Mouse (Mus musculus): ENCODE measurements at regions not wholly inside any gene's neighbourhood (a gene's known extent, or its start where the extent isn't known, plus 50 kb on each side); places are given as distances from the start of the nearest gene placed in this dataset.

DNA sequence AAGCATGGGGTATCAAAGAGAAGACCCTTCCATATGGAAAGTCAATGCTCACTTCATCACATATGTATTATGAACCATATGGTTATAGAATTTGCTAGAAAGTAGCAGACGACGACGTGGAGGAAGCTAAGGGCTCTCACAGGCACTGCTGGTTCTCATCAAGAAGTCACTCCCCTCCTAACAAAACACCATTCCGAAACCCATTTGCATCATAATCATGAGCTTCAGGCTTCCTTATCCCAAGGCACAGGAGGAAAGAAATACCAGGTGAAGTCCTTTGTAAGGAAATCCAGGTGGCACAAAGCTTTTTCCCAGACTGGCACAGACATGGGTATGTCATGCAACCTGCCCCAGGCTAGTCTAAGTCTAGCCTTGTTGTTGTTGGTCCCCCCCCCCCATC is 513.1 kb downstream of the Kctd12 start:
- no peaks in the 10 kb centered on the region for H3K36me3 ChIP-seq
- no peaks in the 10 kb centered on the region for H3K27me3 ChIP-seq
- WGBS: 56% methylated on average over 4 of the region's 4 CpGs
- no peak overlapping the region for H3K4me2 ChIP-seq
- no peak overlapping the region for H3K9ac ChIP-seq
- H3K4me1 ChIP-seq (replicated peaks): no peaks in the 10 kb centered on the region
- no peak for ATAC-seq (ENCODE audit: low read depth)
- no peak overlapping the region for H3K27ac ChIP-seq (replicated peaks)
- no peaks in the 10 kb centered on the region for H3K9me3 ChIP-seq
- H3K4me3 ChIP-seq: no peak overlapping the region

DNA sequence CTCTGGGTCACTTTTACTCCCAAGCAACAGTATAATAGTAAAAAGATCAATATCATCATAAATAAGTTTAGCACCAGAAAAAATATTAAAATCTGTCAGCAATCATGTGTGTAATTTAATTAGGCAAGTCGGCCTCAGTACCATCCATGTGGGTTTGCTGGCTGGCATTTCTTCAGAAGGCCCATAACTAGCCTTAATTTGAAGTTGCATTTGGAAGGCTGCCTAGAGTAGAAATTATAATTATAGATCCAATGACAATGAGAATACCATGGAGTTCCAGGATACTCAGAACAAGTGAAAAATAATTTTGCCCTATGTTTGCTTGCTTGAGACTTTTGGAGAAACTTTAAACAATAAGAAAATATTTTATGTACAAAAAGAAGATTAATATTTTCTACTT is 521.4 kb downstream of the Kctd12 start:
- no peak overlapping the region for H3K27ac ChIP-seq (replicated peaks)
- no peaks in the 10 kb centered on the region for H3K4me1 ChIP-seq (replicated peaks)
- no peaks in the 10 kb centered on the region for H3K27me3 ChIP-seq
- WGBS: 82% methylated on average over 1 of the region's 1 CpGs
- no peak overlapping the region for H3K4me2 ChIP-seq
- H3K4me3 ChIP-seq: no peak overlapping the region
- no peak for ATAC-seq (ENCODE audit: low read depth)
- no peak overlapping the region for H3K9ac ChIP-seq
- no peaks in the 10 kb centered on the region for H3K9me3 ChIP-seq
- H3K36me3 ChIP-seq: no peaks in the 10 kb centered on the region

DNA sequence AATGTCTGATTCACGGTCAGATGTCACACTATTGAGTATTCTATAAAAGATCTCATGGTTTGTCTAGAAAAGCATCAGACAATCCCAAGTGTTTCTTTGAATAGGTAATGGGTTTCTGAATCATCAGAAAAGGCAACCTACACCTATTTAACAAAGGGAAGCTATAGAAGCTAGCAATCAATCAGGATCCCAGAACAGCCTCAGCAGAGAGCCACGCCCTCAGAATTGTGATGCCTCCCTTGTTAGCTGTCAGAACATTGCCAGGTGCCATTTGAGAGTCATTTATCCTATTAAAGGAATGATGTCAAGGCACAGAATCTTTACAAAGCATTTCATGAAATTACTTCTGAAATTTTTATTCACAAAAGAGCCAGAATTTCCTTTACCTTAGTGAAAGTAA is 542.7 kb downstream of the Kctd12 start:
- Histone ChIP-seq H3K27me3 (no peaks in the 10 kb centered on the region), H3K4me3 (no peak overlapping the region), H3K4me2 (no peak overlapping the region), H3K9ac (no peak overlapping the region), H3K4me1 (replicated peaks) (no peaks in the 10 kb centered on the region), H3K9me3 (no peaks in the 10 kb centered on the region), H3K36me3 (no peaks in the 10 kb centered on the region), H3K27ac (replicated peaks) (no peak overlapping the region)
- ATAC-seq (ENCODE audit: low read depth): no peak
- WGBS: 30% methylated on average over 2 of the region's 2 CpGs

DNA sequence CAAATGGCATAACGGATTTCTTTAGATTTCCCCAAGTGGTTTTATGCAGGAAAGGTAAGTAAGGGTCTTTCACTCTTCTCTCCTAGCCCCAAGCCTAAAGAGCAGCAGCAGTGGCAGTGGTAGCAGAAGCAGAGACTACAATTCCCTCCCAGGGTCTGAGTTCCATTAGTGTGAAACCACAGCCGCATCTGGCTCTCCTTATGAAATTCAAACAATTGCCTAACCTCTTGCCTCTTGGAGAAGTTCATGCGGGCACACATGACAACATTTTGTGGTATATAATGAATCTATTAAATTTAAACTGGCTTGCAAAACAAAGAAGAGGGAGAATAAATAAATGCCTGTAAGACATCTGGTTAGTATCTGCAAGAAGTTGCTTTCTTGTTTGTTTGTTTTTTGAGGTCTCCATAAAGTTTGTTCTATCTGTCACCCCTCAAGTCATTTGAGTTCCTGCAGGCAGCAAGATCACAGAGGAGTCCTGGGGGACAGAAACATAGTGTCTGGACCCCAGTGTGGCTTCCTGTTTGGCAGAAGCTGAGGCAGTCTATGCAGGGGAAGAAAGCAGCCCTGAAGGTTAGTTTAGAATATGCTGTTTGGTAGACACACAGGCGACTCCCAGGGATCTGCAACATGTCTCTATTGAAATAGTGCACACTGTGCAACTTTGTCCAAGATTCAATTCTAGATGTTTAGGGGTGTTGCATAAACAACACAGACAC is 578.9 kb downstream of the Kctd12 start:
- 75% methylated on average over 4 of the region's 4 CpGs for WGBS
- H3K9ac ChIP-seq: no peak overlapping the region
- H3K4me2 ChIP-seq: no peak overlapping the region
- no peak for ATAC-seq (ENCODE audit: low read depth)
- no peaks in the 10 kb centered on the region for H3K4me1 ChIP-seq (replicated peaks)
- H3K27me3 ChIP-seq: no peaks in the 10 kb centered on the region
- no peak overlapping the region for H3K4me3 ChIP-seq
- H3K9me3 ChIP-seq: no peaks in the 10 kb centered on the region
- H3K36me3 ChIP-seq: no peaks in the 10 kb centered on the region
- H3K27ac ChIP-seq (replicated peaks): no peak overlapping the region

DNA sequence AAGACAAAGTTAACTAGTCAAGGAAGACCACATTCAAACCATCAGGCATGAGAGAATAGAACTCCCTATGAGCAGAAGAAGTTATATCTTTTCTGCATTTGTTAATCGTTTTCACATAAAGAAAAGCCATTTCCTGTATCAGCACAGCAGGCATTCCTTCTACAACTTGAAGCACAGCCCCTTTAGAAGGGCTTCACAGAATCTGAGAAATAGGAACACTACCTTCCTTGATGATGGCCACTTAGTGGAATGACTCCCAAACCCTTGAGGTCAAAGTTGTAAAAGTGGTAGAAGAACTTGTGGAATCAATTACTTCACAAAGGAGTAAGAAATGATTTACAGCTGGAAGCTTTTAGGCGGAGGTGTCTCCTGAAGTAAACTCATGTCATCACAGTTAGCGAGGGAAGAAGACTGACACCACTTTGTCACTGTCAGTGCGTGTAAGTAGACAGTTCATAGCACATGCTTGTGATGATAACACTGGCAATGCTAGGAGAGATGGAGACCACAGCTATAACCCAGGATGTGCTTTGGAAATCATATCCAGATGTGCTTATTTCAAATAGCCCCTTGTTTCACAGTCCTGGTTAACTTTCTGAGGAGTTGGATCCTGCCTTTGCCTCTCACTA is 580.3 kb downstream of the Kctd12 start:
- no peaks in the 10 kb centered on the region for H3K9me3 ChIP-seq
- no peak for ATAC-seq (ENCODE audit: low read depth)
- no peak overlapping the region for H3K4me3 ChIP-seq
- no peak overlapping the region for H3K27ac ChIP-seq (replicated peaks)
- H3K4me2 ChIP-seq: no peak overlapping the region
- no peaks in the 10 kb centered on the region for H3K4me1 ChIP-seq (replicated peaks)
- no peaks in the 10 kb centered on the region for H3K36me3 ChIP-seq
- 63% methylated on average over 4 of the region's 4 CpGs for WGBS
- no peaks in the 10 kb centered on the region for H3K27me3 ChIP-seq
- no peak overlapping the region for H3K9ac ChIP-seq

DNA sequence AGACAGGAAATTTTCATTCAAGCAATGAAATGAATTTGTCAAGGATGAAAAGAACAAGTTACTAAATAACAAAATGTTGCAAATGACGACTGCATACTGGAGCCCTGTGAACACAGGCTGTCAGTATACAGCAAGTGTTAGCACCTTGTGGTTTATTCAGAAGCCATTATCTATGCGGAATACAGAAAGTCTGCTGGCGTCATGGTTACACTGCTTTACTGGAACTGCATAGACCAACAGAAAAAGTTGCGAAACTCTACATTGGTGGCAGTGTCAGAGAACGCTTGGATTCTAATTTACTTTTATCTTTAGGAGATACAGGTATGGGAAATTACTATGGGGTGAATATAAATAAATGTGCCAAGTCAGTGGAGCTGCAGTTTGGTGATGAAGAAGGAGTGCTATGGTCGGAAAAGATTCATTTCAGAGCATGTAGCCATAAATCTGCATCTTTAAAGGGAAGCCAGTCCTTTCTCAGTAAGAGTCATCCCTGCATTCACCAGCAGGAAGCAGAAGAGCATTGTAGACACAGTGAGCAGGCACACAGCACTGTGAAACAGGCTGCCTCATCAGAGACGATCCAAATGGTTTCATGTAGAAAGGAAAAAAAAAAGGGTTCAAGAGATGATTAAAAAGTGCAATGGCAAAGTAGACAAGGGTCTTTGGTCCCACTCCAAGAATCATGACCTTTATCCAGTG is 586.3 kb downstream of the Kctd12 start:
- H3K27ac ChIP-seq (replicated peaks): no peak overlapping the region
- no peak for ATAC-seq (ENCODE audit: low read depth)
- H3K36me3 ChIP-seq: no peaks in the 10 kb centered on the region
- WGBS: 81% methylated on average over 7 of the region's 7 CpGs
- H3K4me3 ChIP-seq: no peak overlapping the region
- no peaks in the 10 kb centered on the region for H3K4me1 ChIP-seq (replicated peaks)
- H3K9ac ChIP-seq: no peak overlapping the region
- no peaks in the 10 kb centered on the region for H3K27me3 ChIP-seq
- H3K9me3 ChIP-seq: no peaks in the 10 kb centered on the region
- no peak overlapping the region for H3K4me2 ChIP-seq

DNA sequence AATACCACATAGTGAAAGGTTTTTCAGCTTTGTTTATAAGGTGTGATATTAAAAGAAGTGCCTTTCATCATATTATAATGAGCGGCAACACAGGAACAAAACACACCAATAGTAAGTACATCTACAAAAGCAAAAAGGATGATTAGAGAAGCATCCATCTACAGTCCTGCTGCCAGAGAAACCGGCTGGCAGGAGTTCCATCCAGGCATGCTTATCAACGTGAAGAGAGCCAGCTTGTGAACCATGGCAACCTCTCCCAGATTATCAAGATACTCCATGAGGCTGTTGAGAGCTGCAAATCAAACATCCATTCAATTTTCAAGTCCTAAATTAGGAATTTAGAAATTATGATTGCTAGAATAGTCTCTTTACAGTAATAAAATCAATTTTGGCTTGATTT is 590.1 kb downstream of the Kctd12 start:
- H3K27me3 ChIP-seq: no peaks in the 10 kb centered on the region
- ATAC-seq (ENCODE audit: low read depth): no peak
- H3K27ac ChIP-seq (replicated peaks): no peak overlapping the region
- no peaks in the 10 kb centered on the region for H3K36me3 ChIP-seq
- no peaks in the 10 kb centered on the region for H3K9me3 ChIP-seq
- H3K4me3 ChIP-seq: no peak overlapping the region
- WGBS: 78% methylated on average over 3 of the region's 3 CpGs
- no peak overlapping the region for H3K4me2 ChIP-seq
- no peak overlapping the region for H3K9ac ChIP-seq
- no peaks in the 10 kb centered on the region for H3K4me1 ChIP-seq (replicated peaks)

DNA sequence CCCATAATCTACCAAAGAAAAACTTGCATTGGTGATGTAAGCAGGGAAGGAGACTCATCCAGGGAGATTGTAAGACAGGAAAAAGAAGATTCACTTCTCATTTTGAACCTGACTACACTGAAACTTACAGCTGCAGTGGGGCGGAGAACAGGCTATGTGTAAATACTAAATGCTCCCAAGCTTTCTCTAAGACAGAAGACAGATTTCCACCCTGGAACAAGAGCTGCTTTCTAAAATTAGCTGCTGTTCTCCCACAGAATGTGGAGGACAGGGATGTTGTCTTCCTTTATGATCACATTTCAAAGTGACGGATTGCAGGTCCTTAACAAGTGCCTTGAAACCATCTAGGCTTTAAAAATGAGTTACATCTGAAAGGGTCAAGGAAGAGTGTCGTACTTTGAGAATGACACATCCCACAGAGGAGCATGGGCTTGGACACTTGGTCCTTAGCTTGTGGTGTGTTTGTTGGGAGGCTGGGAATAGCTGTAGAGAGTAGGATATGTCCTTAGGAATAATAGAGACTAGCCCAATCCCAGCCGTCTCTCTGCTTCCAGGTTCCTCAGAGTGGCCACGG is 609.4 kb downstream of the Kctd12 start:
- H3K4me1 ChIP-seq (replicated peaks): no peaks in the 10 kb centered on the region
- no peaks in the 10 kb centered on the region for H3K9me3 ChIP-seq
- H3K27ac ChIP-seq (replicated peaks): no peak overlapping the region
- whole genome bisulfite sequencing: 88% methylated on average over 5 of the region's 5 CpGs
- no peak overlapping the region for H3K9ac ChIP-seq
- no peak for ATAC-seq (ENCODE audit: low read depth)
- no peaks in the 10 kb centered on the region for H3K36me3 ChIP-seq
- no peak overlapping the region for H3K4me3 ChIP-seq
- no peaks in the 10 kb centered on the region for H3K27me3 ChIP-seq
- H3K4me2 ChIP-seq: no peak overlapping the region

DNA sequence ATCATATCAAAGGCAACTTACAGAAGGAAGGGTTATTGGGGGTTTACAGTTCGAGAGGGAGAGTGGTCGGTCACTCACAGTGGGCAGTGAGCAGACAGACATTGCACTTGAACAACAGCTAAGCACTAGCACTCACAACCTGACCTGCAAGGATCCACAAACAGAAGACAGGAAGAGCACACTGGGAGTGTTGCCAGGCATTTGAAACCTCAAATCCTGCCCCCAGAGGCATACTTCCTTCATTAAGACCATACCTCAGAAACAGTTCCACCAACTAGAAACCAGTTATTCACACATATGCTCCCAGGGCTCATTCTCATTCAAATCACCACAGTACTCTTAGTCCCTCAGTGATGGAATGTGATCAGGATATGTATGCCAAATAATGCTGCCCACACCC is 620.8 kb downstream of the Kctd12 start:
- H3K4me1 ChIP-seq (replicated peaks): no peaks in the 10 kb centered on the region
- 92% methylated on average over 2 of the region's 2 CpGs for WGBS
- no peaks in the 10 kb centered on the region for H3K36me3 ChIP-seq

DNA sequence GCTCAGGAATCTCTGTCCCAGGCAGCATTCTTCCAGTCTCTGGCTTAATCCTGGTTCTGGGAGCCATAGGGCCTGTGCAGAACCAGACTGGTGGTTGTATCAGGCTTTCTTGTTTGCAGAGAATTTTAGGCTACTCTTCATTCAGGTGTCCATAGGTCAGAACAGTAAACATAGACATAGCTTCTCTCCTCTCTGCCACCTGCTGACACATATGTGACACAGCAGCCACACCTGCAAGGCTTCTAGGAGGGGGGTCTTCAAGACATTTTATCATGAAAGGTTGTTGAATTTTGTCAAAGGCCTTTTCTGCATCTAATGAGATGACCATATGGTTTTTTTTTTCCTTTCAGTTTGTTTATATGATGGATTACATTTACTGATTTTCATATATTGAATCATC is 599.7 kb downstream of the Lmo7 start:
- H3K4me3 ChIP-seq: no peak overlapping the region
- no peak overlapping the region for H3K4me2 ChIP-seq
- no peaks in the 10 kb centered on the region for H3K36me3 ChIP-seq
- ATAC-seq (ENCODE audit: low read depth): no peak
- H3K27me3 ChIP-seq: no peaks in the 10 kb centered on the region
- no peak overlapping the region for H3K9ac ChIP-seq
- no peaks in the 10 kb centered on the region for H3K4me1 ChIP-seq (replicated peaks)
- H3K9me3 ChIP-seq: no peaks in the 10 kb centered on the region
- H3K27ac ChIP-seq (replicated peaks): no peak overlapping the region

More for the DNA sequence above, 620.8 kb downstream of the Kctd12 start:
- no peak overlapping the region for H3K4me2 ChIP-seq
- ATAC-seq (ENCODE audit: low read depth): no peak
- H3K27ac ChIP-seq (replicated peaks): no peak overlapping the region
- no peak overlapping the region for H3K9ac ChIP-seq
- no peaks in the 10 kb centered on the region for H3K27me3 ChIP-seq
- H3K9me3 ChIP-seq: no peaks in the 10 kb centered on the region
- H3K4me3 ChIP-seq: no peak overlapping the region

DNA sequence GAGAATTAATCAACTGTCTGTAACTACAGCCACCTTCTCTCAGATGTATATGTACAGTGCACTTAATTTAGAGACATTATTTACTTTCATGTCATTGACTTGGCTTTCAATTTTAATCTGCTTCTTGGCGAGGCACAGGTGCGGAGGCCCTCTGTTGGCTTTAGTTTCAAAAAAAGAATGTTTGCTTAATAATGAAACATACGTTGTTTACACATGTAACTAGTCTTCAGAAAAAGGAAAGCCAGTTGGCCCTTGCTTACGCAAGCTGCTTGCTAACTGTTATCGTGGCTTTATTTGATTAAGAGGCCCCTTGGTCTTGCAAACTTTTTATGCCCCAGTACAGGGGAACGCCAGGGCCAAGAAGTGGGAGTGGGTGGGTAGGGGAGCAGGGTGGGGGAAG is 576.6 kb downstream of the Lmo7 start:
- no peaks in the 10 kb centered on the region for H3K36me3 ChIP-seq
- no peaks in the 10 kb centered on the region for H3K4me1 ChIP-seq (replicated peaks)
- no peak overlapping the region for H3K4me3 ChIP-seq
- H3K9me3 ChIP-seq: no peaks in the 10 kb centered on the region
- no peak overlapping the region for H3K27ac ChIP-seq (replicated peaks)
- 87% methylated on average over 6 of the region's 6 CpGs for WGBS
- no peaks in the 10 kb centered on the region for H3K27me3 ChIP-seq
- H3K4me2 ChIP-seq: no peak overlapping the region
- no peak overlapping the region for H3K9ac ChIP-seq
- ATAC-seq (ENCODE audit: low read depth): no peak

DNA sequence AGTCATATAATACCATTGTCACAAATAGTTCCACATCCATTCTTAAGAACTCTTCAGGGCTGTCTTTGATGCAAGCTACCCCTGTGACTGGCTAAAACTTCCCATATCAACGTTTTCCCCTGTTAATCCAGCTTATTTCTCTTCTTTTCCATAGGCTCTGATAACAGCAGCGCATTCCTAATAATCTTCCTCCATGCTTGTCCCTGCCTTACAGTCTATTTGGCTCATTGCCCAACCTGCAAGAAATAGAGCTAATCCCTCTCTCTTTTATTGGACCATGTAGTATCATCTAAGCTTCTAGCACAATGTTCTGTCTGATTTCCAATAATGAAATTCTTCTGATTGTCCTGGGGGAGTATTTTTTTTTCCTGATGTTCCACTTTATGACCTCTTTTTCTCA is 573.1 kb downstream of the Lmo7 start:
- Histone ChIP-seq H3K9me3 (no peaks in the 10 kb centered on the region), H3K4me1 (replicated peaks) (no peaks in the 10 kb centered on the region), H3K27ac (replicated peaks) (peak overlapping the region; percentile 33; the same call in 1 of the 2 replicates), H3K27me3 (no peaks in the 10 kb centered on the region), H3K4me2 (no peak overlapping the region), H3K4me3 (no peak overlapping the region), H3K9ac (no peak overlapping the region), H3K36me3 (no peaks in the 10 kb centered on the region)
- WGBS: 80% methylated on average over 2 of the region's 2 CpGs
- no peak for ATAC-seq (ENCODE audit: low read depth)

Data from neural tube, embryonic 13.5 days (tissue).